In genomic region chr2:32174170-32174741, GRCm38 (mm10) we compare ENCODE assay signal across 8 mouse cellular contexts. TPM values are rescaled to one million over a fixed set of nuclear protein-coding genes. Genes with fewer than 3 reads are reported as not detected.
DNase-seq lines count a peak whose midpoint lies in the region; ATAC-seq lines count a peak whose summit lies in the region.

No protein-coding gene starts in this region.

- peaks cover 73% of the 10 kb centered on the region for H3K4me1 ChIP-seq in embryonic facial prominence, embryonic 13.5 days
- H3K4me1 ChIP-seq in heart, embryonic 14.5 days (ENCODE audit: control insufficient read depth in 2 of 2, insufficient read depth in 2 of 2, low read length in 2 of 2): peaks cover 55 to 86% of the 10 kb centered on the region in 2 experiments

- H3K9me3 ChIP-seq in embryonic facial prominence, embryonic 13.5 days: no peaks in the 10 kb centered on the region
- H3K9me3 ChIP-seq in heart, embryonic 14.5 days (ENCODE audit: control insufficient read depth, low read length): no peaks in the 10 kb centered on the region

- no peaks in the 10 kb centered on the region for H3K36me3 ChIP-seq in embryonic facial prominence, embryonic 13.5 days
- H3K36me3 ChIP-seq in heart, embryonic 14.5 days (ENCODE audit: control insufficient read depth, insufficient read depth, low read length): no peaks in the 10 kb centered on the region

- H3K4me2 ChIP-seq in embryonic facial prominence, embryonic 13.5 days: peak overlapping the region; percentile 40
- peak overlapping the region; percentile 59 for H3K4me2 ChIP-seq in heart, embryonic 14.5 days (ENCODE audit: low read length)

- intact Hi-C loops in left cerebral cortex, postnatal 4 days (cut with DNase I): no loop called here

- 12% methylated on average over 13 of the region's 13 CpGs for WGBS in embryonic facial prominence, embryonic 13.5 days
- 4% methylated on average over 13 of the region's 13 CpGs for WGBS in heart, embryonic 14.5 days

- peak; percentile 63 for ATAC-seq in embryonic facial prominence, embryonic 13.5 days (ENCODE audit: insufficient number of reproducible peaks, insufficient read depth, low FRiP score, low TSS enrichment, low read depth)
- ATAC-seq in heart, embryonic 14.5 days (ENCODE audit: insufficient number of reproducible peaks, insufficient read depth, low FRiP score, low read depth): peak; percentile 86

- no peaks in the 10 kb centered on the region for H3K27me3 ChIP-seq in embryonic facial prominence, embryonic 13.5 days
- no peaks in the 10 kb centered on the region for H3K27me3 ChIP-seq in heart, embryonic 14.5 days (ENCODE audit: control insufficient read depth, insufficient read depth, low read length)

- H3K9ac ChIP-seq in embryonic facial prominence, embryonic 13.5 days: peak overlapping the region; percentile 40; the same call in 1 of the 2 replicates
- H3K9ac ChIP-seq in heart, embryonic 14.5 days (ENCODE audit: low read length): peak overlapping the region; percentile 65

- no peak overlapping the region for H3K4me3 ChIP-seq in embryonic facial prominence, embryonic 13.5 days
- peak overlapping the region; percentile 6 to 8; a peak in 3 of 4 replicates for H3K4me3 ChIP-seq in heart, embryonic 14.5 days (ENCODE audit: control insufficient read depth in 1 of 2, insufficient read depth in 1 of 2, low read depth in 1 of 2, low read length in 2 of 2)

- DNase-seq in left cerebral cortex, postnatal 4 days: peak; percentile 86
- no peak for DNase-seq in left cerebral cortex, adult 9 months (ENCODE audit: low spot score in 2 of 2)
- peak; percentile 86 for DNase-seq in kidney, postnatal 10 days
- DNase-seq in lung, postnatal 4 days: peak; percentile 80 to 92
- DNase-seq in yolk sac, embryonic 10.5 days (ENCODE audit: low spot score): peak; percentile 85
- DNase-seq in natural killer cell, adult 2 months (ENCODE audit: low spot score in 2 of 2): no peak

- H3K27ac ChIP-seq in embryonic facial prominence, embryonic 13.5 days: peak overlapping the region; percentile 78
- peak overlapping the region; percentile 96 to 97 for H3K27ac ChIP-seq in heart, embryonic 14.5 days (replicated peaks in 1 of 2; ENCODE audit: control insufficient read depth in 1 of 2, insufficient read depth in 1 of 2, low read depth in 2 of 2, low read length in 2 of 2)

RNA-seq across cellular contexts. Expression of gene Prrc2b, which starts 23.4 kb away (rescaled TPM):
- total RNA-seq in left cerebral cortex, postnatal 4 days (2021): 100 to 1,000 TPM; 327 to 335 TPM
- polyA plus RNA-seq in embryonic facial prominence, embryonic 13.5 days (2015; fragmentation: Nextera tagmentation; extraction: Ambion mirVana): 44.8 and 57.7 TPM in 2 replicates
- polyA plus RNA-seq in heart, embryonic 14.5 days (2014; fragmentation: Nextera tagmentation; extraction: Ambion mirVana): 35.8 and 41.8 TPM in 2 replicates

Comparison
In these comparisons a context has a peak if more than half of its experiments do, and no peak if none do; other contexts are left out.
1. DNase-seq: peak in left cerebral cortex, postnatal 4 days (single experiment), kidney, postnatal 10 days (single experiment), lung, postnatal 4 days (2 of 2) and yolk sac, embryonic 10.5 days (single experiment); none in left cerebral cortex, adult 9 months (0 of 2) and natural killer cell, adult 2 months (0 of 2).